Mouse (Mus musculus) limb, embryonic 13.5 days (tissue): ENCODE results near the gene Stx4a. TPM values are rescaled to one million over a fixed set of nuclear protein-coding genes. Genes with fewer than 3 reads are reported as not detected.
A peak's percentile ranks its signal among the peaks of the same experiment; 100 is the strongest.
"Not testable (repeated sequence)": the region's sequence is repeated elsewhere in the genome, so short reads cannot be mapped to it uniquely, and the experiment has no call there.

ENCODE experiments used
- ATAC-seq: fragments of 200-750 bp; cut with Nextera tagmentation; 2 replicates; pipeline ENCODE4 v1.8.0; 2017; ENCODE audit warnings: low read depth, moderate number of reproducible peaks, moderate TSS enrichment; ENCODE audit not compliant: low FRiP score
- H3K27ac ChIP-seq: fragments of 300-500 bp; sonication (generic); 2 replicates; pipeline ENCODE4 v1.5.1; 2015; ENCODE audit warnings: inconsistent platforms, mild to moderate bottlenecking, moderate library complexity
- H3K27me3 ChIP-seq: fragments of 300-500 bp; sonication (generic); 2 replicates; pipeline ENCODE4 v1.6.1; 2015; ENCODE audit warnings: mild to moderate bottlenecking, inconsistent platforms
- H3K36me3 ChIP-seq: fragments of 300-500 bp; sonication (generic); 2 replicates; pipeline ENCODE4 v1.6.1; 2015; ENCODE audit warnings: inconsistent platforms, mild to moderate bottlenecking, moderate library complexity
- H3K4me1 ChIP-seq: fragments of 300-500 bp; sonication (generic); 2 replicates; pipeline ENCODE4 v1.6.1; 2015; ENCODE audit warnings: inconsistent platforms
- H3K4me2 ChIP-seq: fragments of 300-500 bp; sonication (generic); replicated peaks from 2 replicates; pipeline ENCODE4 v1.6.1; 2015; ENCODE audit warnings: inconsistent platforms, mild to moderate bottlenecking, moderate library complexity
- H3K4me3 ChIP-seq: fragments of 300-500 bp; sonication (generic); 2 replicates; pipeline ENCODE4 v1.5.1; 2015; ENCODE audit warnings: moderate library complexity, mild to moderate bottlenecking, inconsistent platforms
- H3K9ac ChIP-seq: fragments of 300-500 bp; sonication (generic); 2 replicates; pipeline ENCODE4 v1.6.1; 2015; ENCODE audit warnings: mild to moderate bottlenecking, inconsistent platforms
- H3K9me3 ChIP-seq: fragments of 300-500 bp; sonication (generic); 2 replicates; pipeline ENCODE4 v1.6.1; 2016; ENCODE audit warnings: inconsistent platforms
- WGBS: fragments of 180-500 bp; shearing (Covaris S2); methylation state at CpG from one replicate; pipeline ENCODE4 v1.1.7; 2015; 5-methylcytosine and 5-hydroxymethylcytosine counted together
- polyA plus RNA-seq: library from polyadenylated mRNA; unstranded; fragments of >200 nt; fragmentation: Nextera tagmentation; extraction: Ambion mirVana; gene quantifications from 2 replicates; pipeline ENCODE4 v1.2.1, GENCODE M21; 2015

Stx4a gene
- polyA plus RNA-seq, 1 experiment from 2014 or later, result 53.2 TPM

DNA sequence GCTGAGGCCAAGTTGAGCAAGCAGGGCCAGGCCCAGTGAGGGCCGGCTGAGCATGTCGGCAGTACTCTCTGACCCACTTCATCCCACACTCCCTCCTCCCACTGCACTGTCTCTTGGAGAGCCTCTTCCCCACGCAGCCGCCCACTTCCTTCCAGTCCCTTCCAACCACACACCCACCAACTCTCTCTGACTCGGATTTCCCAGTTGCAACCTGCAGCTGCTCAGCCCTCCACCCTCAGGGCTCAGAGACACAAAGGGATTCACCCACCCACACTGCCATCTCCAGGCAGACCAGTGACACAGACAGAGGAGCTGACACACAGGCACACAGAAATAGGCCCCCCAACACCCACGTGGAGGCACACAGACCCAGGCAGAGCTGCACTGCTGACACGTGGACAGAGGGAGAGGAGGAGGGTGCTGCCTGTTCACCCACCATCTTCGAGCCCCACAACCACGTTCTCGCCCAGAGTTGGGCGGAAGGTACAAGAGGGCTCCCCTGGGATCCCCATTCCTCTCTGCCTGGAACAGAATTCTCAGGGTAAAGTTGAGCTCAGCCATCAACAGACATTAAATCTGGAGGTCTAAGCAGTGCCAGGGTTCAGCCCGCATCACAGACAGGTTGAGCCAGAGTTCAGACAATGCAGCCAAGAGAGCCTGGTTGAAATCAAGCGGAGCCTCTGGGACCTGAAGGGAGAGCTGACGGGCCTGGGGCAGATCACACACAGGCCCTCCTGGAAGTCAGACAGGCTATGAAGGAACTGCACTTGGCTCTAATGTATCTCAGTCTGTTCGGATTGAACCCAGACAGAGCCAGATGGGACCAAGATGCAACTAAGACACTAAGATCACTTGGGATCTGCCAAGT, 7.9 kb upstream of the Stx4a start:
- Histone ChIP-seq H3K4me1 (0 out of 2 replicates have a peak, but pooled peaks cover 6% of the 10 kb centered on the region), H3K27me3 (no peaks in the 10 kb centered on the region), H3K4me3 (no peak overlapping the region), H3K4me2 (no peak overlapping the region), H3K9ac (0 out of 2 replicates have a peak overlapping the region, but pooled peaks have one; percentile 13), H3K36me3 (peaks cover 48% of the 10 kb centered on the region), H3K27ac (no peak overlapping the region), H3K9me3 (no peaks in the 10 kb centered on the region)
- WGBS, result 75% methylated on average over 15 of the region's 15 CpGs
- no peak for ATAC-seq

- ATAC-seq, result no peak
- WGBS, result 74% methylated on average over 7 of the region's 7 CpGs
- 0 out of 2 replicates have a peak, but pooled peaks cover 6% of the 10 kb centered on the region for H3K4me1 ChIP-seq
- H3K27ac ChIP-seq, result no peak overlapping the region
- peaks cover 39% of the 10 kb centered on the region for H3K36me3 ChIP-seq
- no peaks in the 10 kb centered on the region for H3K9me3 ChIP-seq
- H3K4me2 ChIP-seq, result no peak overlapping the region
- no peak overlapping the region for H3K4me3 ChIP-seq
- no peaks in the 10 kb centered on the region for H3K27me3 ChIP-seq
- H3K9ac ChIP-seq, result no peak overlapping the region
Measured at GRCm38 (mm10) chr7:127817053-127817452, 7.0 kb upstream of the Stx4a start.

DNA sequence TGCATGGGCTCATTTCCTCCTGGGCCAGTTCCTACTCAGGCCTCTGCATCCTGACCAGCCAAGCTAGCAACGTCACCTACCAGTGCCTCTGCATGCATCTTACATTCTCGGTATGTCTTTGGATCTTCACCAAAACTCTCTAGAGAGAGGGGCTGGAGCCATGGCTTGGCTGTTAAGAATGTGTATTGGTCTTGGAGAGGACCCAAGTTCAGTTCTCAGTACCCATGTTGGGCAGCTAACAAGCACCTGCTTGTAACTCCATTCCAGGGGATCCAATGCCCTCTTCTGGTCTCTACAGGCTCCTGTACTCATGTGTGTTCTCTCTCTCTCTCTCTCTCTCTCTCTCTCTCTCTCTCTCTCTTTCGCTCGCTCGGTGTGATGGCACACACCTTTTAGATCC, 6.3 kb upstream of the Stx4a start:
- H3K4me3 ChIP-seq, result no peak overlapping the region
- no peak overlapping the region for H3K4me2 ChIP-seq

GRCm38 (mm10) chr7:127820836-127821509, 3.1 kb upstream of the Stx4a start:
- WGBS, result 60% methylated on average over 13 of the region's 13 CpGs
- Histone ChIP-seq H3K4me1 (peaks cover 28% of the 10 kb centered on the region), H3K4me3 (no peak overlapping the region), H3K27ac (no peak overlapping the region; the same call in 1 of the 2 replicates), H3K9ac (no peak overlapping the region), H3K4me2 (no peak overlapping the region), H3K36me3 (peaks cover 7% of the 10 kb centered on the region), H3K9me3 (no peaks in the 10 kb centered on the region), H3K27me3 (no peaks in the 10 kb centered on the region)
- ATAC-seq, result no peak

More for the DNA sequence above, 6.3 kb upstream of the Stx4a start:
- Histone ChIP-seq H3K9ac (no peak overlapping the region), H3K27ac (no peak overlapping the region), H3K9me3 (no peaks in the 10 kb centered on the region), H3K4me1 (peaks cover 12% of the 10 kb centered on the region), H3K36me3 (peaks cover 32% of the 10 kb centered on the region), H3K27me3 (no peaks in the 10 kb centered on the region)
- ATAC-seq, result no peak
- WGBS, result 98% methylated on average over 5 of the region's 5 CpGs

GRCm38 (mm10) chr7:127822494-127822893, 1.6 kb upstream of the Stx4a start:
- H3K4me2 ChIP-seq, result peak overlapping the region; percentile 82
- ATAC-seq, result no peak

DNA sequence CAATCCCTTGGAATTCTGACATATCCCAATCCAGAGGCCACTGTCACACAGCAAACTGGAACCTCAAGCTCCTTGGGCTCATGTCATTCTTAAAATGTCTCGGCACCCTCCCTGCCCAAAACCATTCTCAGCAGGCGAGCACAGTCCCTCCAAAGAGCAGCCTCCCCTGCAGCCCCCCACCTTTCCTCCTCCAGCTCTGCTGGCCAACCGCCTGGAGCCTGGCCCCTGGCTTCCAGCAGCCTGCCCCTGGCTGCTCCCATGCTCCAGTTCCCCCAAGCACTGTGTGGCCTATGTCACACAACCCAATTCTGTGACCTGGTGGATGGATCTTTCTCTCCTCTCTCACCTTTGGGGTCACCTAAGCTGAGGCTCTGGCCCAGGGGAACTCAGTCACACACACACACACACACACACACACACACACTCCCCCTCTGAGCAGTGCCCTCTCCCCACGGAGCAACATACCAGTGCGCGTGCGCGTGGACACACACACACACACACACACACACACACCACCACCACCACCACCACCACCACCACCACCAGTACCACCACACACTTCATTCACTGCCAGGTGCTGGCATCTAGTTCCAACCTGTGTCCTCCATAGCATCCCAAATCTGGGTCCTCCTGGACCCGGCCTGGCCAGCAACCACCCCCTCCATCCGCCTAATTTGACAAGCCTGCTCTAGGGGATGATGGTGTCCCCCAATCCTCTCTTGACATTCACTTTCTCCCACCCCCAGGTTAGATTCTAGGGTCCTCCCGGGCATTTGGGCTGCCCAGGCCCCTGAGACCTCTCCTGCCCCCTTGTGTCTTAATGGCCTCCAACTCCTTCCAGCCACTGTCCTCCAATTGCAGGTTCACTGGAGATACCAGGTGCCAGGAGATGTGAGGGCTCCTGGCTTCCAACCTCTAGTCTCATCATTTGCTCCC, 590 bp upstream of the Stx4a start:
- Histone ChIP-seq H3K4me3 (peak overlapping the region; percentile 71), H3K4me1 (peaks cover 25% of the 10 kb centered on the region), H3K27ac (peak overlapping the region; percentile 77; the same call in 1 of the 2 replicates), H3K36me3 (no peaks in the 10 kb centered on the region), H3K27me3 (no peaks in the 10 kb centered on the region), H3K9me3 (no peaks in the 10 kb centered on the region), H3K9ac (peak overlapping the region; percentile 81), H3K4me2 (peak overlapping the region; percentile 82)
- ATAC-seq, result peak; percentile 16; the same call in 1 of the 2 replicates
- 60% methylated on average over 11 of the region's 11 CpGs for WGBS

More at GRCm38 (mm10) chr7:127822494-127822893, 1.6 kb upstream of the Stx4a start:
- H3K4me1 ChIP-seq, result peaks cover 25% of the 10 kb centered on the region
- H3K9me3 ChIP-seq, result no peaks in the 10 kb centered on the region
- H3K36me3 ChIP-seq, result peaks cover 6% of the 10 kb centered on the region
- H3K27me3 ChIP-seq, result no peaks in the 10 kb centered on the region
- no peak overlapping the region for H3K9ac ChIP-seq
- no peak overlapping the region for H3K27ac ChIP-seq
- 80% methylated on average over 3 of the region's 3 CpGs for WGBS
- H3K4me3 ChIP-seq, result no peak overlapping the region

GRCm38 (mm10) chr7:127835550-127835949, 11.5 kb downstream of the Stx4a start:
- H3K4me1 ChIP-seq, result peaks cover 3% of the 10 kb centered on the region; the same call in 1 of the 2 replicates
- no peak overlapping the region for H3K4me2 ChIP-seq
- no peak overlapping the region for H3K27ac ChIP-seq
- 78% methylated on average over 2 of the region's 2 CpGs for WGBS
- no peak overlapping the region for H3K9ac ChIP-seq
- no peak for ATAC-seq
- H3K4me3 ChIP-seq, result no peak overlapping the region
- no peaks in the 10 kb centered on the region for H3K27me3 ChIP-seq
- no peaks in the 10 kb centered on the region for H3K9me3 ChIP-seq
- no peaks in the 10 kb centered on the region for H3K36me3 ChIP-seq

- Histone ChIP-seq H3K36me3 (no peaks in the 10 kb centered on the region), H3K9me3 (no peaks in the 10 kb centered on the region), H3K4me2 (no peak overlapping the region), H3K9ac (no peak overlapping the region), H3K27me3 (no peaks in the 10 kb centered on the region), H3K4me3 (no peak overlapping the region), H3K27ac (no peak overlapping the region), H3K4me1 (peaks cover 8% of the 10 kb centered on the region)
- ATAC-seq, result no peak
- 96% methylated on average over 5 of the region's 5 CpGs for WGBS
Measured at GRCm38 (mm10) chr7:127837473-127837872, 13.4 kb downstream of the Stx4a start.

- H3K27me3 ChIP-seq, ATAC-seq, H3K4me2 ChIP-seq, H3K9ac ChIP-seq, H3K36me3 ChIP-seq, H3K27ac ChIP-seq, H3K9me3 ChIP-seq, H3K4me3 ChIP-seq: not testable (repeated sequence)
- H3K4me1 ChIP-seq, result peaks cover 12% of the 10 kb centered on the region
- WGBS, result 68% methylated on average over 4 of the region's 4 CpGs
Measured at GRCm38 (mm10) chr7:127837878-127838277, 13.8 kb downstream of the Stx4a start.

- not testable (repeated sequence) for H3K27me3 ChIP-seq, H3K27ac ChIP-seq, H3K4me3 ChIP-seq, H3K9ac ChIP-seq, ATAC-seq, H3K9me3 ChIP-seq
- peaks cover 14% of the 10 kb centered on the region for H3K4me1 ChIP-seq
- H3K4me2 ChIP-seq, result peak overlapping the region; percentile 79
- peaks cover 17% of the 10 kb centered on the region for H3K36me3 ChIP-seq
- WGBS, result 80% methylated on average over 2 of the region's 2 CpGs
Measured at GRCm38 (mm10) chr7:127840031-127840430, 15.9 kb downstream of the Stx4a start.

DNA sequence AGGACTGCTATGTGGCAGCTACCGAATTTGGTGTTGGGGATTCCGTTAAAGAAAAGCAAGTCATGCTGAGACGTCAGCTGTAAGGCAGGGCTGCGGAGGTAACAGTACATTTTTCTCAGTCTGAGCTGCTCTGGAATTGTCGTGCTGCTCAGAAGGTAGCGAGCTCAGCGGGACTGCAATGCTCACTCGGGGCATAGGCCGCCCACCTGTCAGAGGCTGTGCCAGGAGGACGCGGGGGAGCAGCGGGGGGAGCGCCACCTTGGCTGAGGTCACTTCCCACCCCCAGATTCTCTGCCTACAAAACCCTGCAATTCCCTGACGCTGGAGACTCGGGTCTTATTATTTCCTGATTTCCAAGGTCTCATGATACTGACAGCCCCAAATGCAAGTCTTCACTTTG, 16.8 kb downstream of the Stx4a start:
- Histone ChIP-seq H3K4me1 (peaks cover 14% of the 10 kb centered on the region), H3K27me3 (no peaks in the 10 kb centered on the region), H3K9me3 (no peaks in the 10 kb centered on the region), H3K4me3 (peak overlapping the region; percentile 84), H3K36me3 (peaks cover 23% of the 10 kb centered on the region), H3K4me2 (peak overlapping the region; percentile 79), H3K27ac (peak overlapping the region; percentile 89), H3K9ac (peak overlapping the region; percentile 79)
- WGBS, result 3% methylated on average over 15 of the region's 15 CpGs
- ATAC-seq, result peak; percentile 3; the same call in 1 of the 2 replicates
